Mouse (Mus musculus) lung, adult 18-20 months (tissue): Measurements from ENCODE around the gene 4930556J24Rik.
"Not testable (repeated sequence)": the region's sequence is repeated elsewhere in the genome, so short reads cannot be mapped to it uniquely, and the experiment has no call there.

Experiments
- DNase-seq, 2 experiments: peaks; one replicate each; pipeline ENCODE4 v3.0.0; 2022; ENCODE audit warnings: mixed read lengths in 2 of 2

4930556J24Rik gene

DNA sequence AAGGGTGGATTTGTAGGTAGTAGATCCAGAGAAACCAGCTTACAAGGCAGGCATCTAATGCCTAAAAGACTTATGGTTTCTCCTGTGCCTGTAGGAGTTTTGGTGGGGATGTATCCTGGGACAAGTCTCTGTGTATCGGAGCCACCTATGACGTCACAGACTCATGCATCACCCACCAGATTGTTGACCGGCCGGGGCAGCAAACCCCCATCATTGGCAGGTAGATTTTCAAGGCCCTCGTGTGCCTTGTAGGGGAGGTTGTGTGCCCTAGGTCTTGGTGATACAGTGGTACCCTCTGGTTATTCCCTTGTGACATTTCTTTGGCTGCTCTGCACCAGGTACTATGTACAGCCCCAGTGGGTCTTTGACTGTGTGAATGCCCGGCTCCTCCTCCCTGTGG is at the start of gene 4930556J24Rik:
4930556J24Rik (minus strand) TSS at position 101 of the 400 bp plus-strand sequence.
- DNase-seq: no peak

DNA sequence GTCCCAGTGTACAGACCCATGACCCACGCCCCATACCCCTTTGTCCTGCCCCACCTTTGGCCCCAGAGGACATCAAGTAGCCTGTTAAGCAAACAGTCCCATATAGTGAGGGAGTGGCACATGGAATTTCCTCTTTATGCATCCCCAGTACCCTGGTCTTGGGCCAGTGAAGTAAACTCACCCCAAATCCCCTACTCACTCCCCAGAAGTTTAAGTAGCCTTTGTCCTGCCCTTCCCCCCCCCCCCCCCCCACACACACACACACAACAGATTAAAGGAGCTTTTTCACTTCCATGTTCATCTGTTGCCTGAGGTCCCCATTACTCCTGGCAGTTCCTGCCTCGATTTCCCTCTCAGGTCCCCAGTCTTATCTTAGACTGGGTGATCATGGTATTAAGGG is 46.7 kb upstream of the 4930556J24Rik start:
- no peak for DNase-seq

DNA sequence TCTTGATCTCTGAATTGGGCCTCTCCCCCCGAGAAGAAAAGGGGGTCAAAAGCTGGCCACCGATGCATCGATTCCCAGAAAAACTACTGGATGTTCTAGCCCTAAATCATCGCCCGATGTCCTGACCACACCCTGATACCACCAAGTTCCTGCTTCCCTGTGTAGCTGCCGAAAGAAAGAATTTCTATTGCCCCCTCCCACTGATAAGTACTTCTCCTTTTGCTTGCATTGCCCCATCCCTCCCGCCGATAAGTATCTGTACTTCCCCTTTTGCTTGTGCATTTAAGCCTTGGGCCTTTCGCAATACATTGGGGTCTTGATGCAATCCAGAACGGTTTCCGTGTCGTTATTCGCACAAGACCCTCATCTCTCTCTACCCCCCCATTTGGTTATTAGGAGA is 45.5 kb upstream of the 4930556J24Rik start:
- DNase-seq: not testable (repeated sequence)

DNA sequence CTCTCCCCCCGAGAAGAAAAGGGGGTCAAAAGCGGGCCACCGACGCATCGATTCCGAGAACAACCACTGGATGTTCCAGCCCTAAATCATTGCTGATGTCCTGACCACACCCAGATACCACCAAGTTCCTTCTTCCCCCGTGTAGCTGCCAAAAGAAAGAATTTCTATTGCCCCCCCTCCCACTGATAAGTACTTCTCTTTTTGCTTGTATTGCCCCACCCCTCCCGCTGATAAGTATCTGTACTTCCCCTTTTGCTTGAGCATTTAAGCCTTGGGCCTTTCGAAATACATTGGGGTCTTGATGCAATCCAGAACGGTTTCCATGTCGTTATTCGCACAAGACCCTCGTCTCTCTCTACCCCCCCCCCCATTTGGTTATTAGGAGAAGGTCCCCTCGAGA is 39.2 kb upstream of the 4930556J24Rik start:
- DNase-seq: not testable (repeated sequence)

DNA sequence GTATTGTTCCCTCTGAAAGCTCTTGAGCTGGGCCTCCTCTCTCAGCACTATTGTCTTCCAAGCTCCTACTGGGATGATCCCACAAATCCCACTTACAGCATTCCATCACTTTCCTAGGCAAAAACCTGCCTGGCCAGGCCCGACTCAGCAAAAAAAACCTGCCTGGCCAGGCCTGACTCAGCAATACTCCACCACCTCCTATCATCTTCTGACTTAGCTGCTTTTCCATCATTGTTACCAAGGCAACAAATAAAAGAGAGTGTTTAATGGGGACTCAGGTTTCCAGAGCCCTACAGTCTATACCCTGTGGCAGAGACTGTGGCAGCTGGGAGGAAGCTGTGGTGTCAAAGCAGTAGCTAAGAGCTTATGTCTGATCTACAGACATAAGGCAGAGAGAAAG is 36.0 kb upstream of the 4930556J24Rik start:
- no peak for DNase-seq

DNA sequence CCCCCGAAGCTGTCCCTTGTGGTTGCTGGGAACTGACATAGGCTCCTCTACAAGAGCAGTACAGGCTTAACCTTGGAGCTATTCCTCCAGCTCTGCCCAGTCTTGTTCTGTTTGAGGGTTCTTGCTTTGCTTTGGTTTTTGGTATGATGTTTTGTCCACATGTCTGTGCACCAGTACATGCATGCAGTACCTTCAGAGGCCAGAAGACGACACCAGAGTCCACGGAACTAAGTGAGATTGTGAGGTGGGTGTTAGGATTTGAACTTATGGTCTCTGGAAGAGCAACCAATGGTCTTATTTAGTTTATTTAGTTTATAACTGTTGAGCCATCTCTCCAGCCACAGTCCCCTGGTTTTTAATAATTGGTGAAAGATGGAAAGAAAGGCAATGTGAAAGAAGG is 29.9 kb upstream of the 4930556J24Rik start:
- DNase-seq: no peak

DNA sequence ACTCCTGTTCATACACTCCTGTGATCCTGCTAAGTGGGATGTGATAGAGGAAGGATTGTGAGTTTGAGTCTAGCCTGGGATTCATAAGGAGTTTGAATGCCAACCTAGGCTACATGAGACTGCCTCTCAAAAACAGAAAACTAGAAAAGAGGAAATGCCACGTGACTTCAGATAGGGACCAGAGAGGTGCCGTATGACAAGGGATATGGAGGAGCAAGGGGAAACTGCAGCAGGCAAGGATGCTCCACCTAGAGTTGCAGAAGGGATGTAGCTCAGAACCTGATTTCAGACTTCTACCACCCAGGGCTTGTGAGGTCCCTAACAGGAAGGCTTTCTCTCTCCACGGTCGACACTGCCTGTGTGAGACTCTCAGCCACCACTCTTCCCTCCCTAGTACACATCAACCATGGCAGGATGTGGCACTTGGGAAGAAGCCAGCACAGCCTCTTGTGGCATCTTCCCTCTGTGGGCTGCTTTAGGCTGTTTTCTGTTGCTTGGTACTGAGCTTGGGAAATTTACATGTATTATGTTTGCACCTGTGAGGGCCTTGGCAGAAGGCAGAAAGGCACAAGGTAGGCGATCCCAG is 28.7 kb upstream of the 4930556J24Rik start:
- no peak for DNase-seq

DNA sequence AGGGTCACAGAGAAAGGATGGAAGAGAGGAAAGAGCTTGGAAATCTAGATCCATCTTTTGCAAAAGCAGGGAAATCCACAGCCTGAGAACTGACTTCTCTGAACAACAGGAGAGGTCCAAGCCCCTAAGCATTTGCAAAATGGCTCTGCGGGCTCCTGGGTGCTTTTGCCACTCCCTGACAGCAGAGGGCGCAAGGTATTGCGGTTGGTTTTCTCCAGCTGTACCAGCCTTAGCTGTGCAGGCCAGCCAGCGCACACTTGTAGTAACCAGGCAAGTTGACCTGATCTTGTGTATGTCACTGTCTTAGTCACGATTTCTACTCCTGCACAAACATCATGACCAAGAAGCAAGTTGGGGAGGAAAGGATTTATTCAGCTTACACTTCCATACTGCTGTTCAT is 25.0 kb upstream of the 4930556J24Rik start:
- DNase-seq: peak; percentile 69 to 74

DNA sequence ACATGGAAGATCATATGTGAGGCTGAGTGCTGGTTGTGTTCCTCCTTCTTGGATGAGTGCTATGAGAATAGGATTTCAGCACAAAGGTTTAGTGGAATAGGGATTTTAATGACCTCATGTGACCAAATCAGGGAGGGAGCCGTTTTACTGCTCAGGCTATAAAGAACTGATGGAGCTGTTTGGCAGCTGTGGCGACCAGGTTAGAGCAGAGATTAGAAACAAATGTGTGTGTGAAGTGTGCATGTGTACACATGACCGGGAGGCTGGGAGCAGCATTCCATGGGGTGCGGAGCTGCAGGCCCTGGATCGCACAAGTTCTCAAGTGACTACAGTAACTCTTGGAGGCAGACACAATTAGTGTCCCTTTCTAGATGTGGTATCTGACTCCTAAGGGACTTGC is 23.0 kb upstream of the 4930556J24Rik start:
- no peak for DNase-seq

DNA sequence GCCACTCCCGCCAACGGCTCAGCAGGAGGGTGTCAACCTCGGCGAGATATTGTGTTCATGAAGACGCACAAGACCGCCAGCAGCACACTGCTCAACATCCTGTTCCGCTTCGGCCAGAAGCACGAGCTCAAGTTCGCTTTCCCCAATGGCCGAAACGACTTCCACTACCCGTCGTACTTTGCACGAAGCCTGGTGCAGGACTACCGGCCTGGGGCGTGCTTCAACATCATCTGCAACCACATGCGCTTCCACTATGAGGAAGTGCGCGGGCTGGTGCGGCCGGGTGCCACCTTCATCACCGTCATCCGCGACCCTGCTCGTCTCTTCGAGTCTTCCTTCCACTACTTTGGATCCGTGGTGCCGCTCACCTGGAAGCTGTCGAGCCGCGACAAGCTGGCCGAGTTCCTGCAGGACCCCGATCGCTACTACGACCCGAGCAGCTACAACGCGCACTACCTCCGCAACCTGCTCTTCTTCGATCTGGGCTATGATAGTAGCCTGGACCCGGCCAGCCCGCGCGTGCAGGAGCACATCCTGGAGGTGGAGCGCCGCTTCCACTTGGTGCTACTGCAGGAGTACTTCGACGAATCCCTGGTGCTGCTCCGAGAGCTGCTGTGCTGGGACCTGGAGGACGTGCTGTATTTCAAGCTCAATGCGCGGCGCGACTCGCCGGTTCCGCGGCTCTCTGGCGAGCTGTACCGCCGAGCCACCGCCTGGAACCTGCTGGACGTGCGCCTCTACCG is 21.6 kb upstream of the 4930556J24Rik start:
- DNase-seq: no peak

DNA sequence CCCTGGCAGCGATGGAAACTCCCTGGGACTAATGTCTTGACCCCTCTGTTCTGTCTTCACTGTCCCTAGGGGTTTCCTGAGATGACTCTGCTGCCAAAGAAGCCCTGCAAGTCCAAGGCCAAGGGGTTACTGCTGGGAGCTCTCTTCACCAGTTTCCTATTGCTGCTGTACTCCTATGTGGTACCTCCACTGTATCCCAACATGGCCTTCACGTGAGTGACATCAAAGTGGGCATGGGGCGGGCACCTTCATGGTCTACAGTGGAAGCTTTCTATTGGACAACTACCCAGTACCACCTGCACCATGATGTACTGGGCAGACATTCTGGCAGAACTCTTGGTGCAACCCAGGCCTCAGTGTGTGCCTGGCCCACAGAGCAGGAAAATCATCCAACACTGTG is 20.3 kb upstream of the 4930556J24Rik start:
- DNase-seq: no peak

DNA sequence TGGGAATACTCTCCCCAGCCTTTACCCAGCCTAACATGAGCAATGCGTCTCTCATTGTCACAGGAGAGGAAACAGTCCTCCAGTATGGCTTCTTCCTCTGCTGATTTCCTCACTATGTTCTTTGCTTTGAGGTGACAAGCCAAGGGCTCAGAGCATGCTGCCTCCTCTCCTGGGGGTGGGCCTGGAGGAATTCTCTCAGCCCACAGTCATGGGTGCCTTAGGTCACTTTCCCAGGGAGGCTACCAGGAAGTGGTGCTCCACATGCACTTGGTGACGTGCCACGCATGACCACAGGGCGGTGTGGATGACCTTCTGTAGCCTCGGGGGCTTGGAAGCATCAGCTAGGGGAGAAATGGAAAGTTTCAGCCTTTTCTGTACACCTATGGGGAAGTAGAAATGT is 18.9 kb upstream of the 4930556J24Rik start:
- DNase-seq: no peak

DNA sequence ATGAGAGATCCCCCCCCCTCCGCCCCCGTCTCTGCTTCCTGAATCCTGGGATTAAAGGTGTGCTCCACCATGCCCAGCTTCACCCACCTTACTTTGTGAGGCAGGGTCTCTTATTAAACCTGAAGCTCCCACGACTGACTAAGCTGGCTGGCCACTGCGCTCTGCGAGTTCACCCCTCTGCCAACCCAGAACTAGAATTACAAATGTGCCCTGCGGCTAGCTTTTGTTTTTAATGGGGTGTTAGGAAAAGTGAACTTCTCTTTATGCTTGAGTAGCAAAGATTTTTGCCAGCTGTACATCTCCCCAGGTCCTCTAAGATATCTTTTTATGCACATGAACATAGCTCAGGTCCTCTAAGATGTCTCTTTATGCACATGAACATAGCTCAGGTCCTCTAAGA is 17.3 kb upstream of the 4930556J24Rik start:
- no peak for DNase-seq

DNA sequence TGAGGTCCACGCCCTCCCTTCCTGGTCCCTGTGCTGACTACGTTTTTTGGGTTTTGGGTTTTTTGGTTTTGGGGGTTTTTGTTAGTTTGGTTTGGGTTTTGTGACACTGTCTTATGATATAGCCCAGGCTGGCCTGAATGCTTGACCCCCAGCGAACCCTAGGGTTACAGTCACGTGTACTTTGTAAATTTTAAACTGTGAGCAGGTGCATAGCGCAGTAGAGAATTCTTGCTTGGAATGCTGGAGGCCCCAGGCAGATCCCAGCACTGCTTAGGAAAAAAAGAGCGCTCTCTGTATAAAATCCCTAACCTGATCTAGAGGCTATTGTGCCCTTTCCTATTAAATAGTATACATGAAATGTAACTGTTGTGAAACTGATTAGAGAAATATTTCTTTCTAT is 16.6 kb upstream of the 4930556J24Rik start:
- no peak for DNase-seq

DNA sequence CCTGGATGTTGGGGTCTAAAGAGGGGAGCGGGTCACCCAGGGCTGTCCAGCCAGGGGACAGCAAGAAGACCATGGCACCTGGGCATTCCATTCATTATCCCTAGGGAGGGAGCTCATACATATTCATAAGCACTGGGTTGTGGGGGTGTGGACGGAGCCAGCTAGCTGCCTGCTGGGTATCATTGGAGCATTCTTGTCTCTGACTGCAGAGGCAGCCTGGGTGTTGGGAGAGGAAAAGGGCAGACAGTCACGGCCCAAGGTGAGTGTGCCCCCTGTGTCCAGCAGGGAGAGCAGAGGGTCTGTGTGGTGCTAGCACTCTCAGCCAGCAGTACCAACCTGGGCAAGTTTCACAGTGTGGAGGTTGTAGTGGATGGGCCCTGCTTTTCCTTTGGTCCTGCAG is 13.2 kb upstream of the 4930556J24Rik start:
- no peak for DNase-seq

DNA sequence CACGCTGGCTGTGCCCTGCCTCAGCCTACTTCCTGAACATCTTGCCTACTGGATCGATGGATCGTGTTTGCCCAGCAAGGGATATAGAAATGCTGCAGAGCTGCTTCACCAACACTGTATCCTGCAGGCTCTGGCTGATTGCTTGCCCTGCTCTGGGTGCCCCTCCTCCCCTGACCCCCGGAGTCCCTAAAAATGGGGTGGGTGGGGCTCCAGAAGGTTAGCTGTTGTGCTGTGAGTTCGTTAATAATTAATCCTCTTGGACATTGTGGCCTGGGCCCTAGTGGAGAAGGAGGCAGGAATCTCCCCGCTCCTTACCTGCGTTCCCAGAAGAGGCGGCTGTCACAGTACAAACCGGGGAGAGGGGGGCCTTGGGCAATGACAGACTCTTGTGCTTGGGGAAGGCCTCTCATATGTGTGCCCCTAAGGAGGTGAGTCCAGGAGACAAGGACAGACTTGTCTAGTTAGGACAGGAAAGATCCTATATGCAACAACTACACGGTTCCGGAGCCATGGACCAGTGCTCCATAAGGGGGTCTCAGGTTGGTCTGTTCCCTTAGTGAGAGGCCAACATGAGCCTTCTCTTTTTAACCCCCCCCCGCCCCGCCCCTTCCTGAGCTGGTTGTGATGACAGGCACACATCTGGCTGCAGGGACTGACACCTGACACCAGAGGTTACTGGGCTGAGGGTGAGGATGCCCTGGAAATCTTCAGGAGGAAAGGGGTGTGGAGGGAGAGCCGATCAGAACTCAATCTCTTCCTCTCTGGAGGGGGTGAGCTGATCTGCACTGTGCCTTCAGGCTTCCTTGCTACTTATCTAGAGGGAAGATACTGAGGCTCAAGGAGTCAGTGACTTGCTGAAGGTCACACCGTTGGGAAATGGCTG is 7.5 kb upstream of the 4930556J24Rik start:
- peak; percentile 50 to 78 for DNase-seq

DNA sequence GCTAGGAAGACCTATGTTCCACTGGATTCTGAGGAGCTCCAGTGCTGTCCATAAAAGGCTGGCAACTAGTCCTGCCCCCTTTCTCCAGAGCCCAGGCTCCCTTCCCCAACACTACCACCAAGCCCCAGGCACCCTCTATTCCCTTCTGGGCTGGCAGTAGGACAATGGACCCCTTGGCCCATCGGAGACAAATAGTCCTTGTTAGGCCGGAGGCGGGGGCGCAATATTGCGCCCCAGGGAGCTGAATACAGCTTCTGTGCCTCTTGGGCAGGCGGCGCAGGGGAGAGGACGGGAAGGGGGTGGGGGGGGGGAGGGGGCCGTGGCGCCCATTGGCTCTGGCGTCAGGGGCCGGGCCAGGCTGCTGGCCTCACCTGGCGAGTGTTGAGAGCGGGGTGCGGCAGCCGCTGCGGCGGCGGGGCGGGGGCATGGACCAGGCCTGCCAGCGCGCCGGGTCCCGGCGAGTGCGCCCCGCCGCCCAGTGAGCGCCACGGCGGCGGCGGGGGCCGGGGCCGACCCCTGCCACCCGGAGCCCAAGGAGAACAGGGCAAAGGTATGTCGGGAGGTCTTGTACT is 6.8 kb upstream of the 4930556J24Rik start, which contains the start of gene Gal3st1:
Gal3st1 (plus strand) TSS at position 346 of the 572 bp plus-strand sequence.
- peak; percentile 60 to 69 for DNase-seq

DNA sequence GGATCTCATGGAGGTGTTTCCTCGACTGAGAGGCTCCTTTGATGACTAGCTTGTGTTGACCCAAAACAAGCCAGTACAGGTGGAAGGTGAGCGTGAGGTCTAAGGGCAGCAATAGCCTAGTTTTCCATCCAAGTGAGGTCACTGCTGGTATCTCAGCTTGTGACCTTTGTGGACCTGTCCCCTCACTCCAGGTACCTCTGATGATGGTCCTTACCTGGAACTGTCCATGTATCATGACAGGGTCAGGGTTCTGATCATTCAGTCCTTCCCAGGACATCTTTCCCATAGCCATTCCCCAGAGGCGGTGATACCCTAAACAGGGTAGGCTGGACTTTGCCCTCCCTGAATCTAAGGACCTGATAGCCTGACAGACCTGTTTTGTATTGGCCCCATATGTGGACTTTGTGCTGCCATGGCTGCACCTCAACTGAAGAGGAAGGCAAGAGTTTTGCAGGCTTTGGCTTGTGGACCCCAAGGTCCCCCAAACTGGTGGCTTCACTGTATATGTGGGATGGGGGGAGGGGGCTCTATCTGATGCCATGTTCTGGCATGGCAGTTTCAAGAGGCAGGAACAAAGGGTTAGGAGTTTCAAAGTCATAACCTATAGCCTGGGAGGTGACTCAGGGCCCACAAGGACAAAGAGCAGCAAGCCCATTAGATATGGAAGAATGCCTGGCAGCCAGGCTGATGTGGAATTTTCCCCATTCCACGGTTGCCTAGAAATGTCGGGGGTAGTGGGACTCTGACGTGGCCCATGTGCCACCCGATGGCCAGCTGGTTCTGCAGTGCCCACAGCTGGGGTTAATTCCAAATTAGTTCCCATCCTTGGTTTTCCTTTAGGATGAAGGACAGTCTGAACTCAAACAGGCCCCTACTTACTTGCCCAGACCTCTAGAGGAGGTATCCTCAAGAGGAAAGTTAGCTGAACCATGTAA is 6.0 kb upstream of the 4930556J24Rik start:
- DNase-seq: no peak

DNA sequence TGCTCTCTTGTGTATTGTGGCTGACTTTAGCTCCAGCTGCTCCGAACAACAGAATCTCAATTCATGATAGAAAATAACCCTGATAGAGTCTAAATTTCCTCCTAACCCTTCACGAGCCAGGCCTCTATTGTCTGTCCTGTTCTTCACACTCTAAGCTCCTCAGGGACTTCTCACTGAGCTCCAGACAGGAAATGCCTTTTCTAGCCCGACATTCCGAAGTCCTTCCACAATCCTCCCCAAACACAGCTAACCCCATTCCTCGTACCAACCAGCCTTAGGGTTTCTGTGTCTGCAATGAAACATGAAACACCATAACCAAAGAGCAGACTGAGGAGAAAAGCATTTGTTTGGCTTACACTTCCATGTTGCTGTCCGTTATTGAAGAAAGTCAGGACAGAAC is 5.0 kb upstream of the 4930556J24Rik start:
- no peak for DNase-seq

DNA sequence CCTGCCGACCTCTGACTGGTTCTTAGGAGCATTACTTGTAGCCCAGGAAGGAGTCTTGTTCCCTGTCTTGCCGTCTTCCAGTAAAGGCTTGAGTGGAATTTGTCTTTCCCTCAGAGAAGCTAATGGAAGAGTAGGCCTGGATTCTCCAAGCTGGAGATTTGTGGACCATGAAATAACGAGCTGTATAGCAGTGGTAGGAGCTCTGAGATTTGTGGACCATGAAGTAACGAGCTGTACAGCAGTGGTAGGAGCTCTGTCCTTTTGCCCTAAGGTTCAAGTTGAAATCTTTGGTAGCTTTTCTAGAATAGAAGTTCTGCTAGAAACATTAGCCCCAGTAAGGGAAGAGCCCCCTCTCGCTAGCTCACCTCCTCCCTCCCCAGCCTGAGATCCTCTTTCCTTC is 1.8 kb upstream of the 4930556J24Rik start:
- no peak for DNase-seq

DNA sequence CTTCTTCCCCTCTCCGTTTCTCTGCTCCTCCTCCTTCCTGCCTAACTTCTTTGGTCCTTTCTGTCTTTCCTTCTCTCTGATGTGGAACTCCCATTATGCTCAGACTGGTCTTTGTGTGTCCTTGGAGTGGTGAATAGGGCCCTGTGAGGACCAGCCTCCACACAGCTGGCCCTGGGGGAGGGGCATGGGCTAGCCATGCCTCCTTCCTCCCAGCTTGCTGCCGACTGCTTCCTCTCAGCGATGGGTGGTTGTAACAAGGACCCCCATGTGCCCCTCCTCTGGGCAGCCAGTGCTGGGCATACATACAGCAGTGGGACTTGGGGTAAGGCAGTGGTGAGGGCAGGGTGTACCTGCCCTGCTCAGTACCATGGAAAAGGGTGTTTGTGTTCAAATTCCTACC is 2.3 kb downstream of the 4930556J24Rik start:
- no peak for DNase-seq

DNA sequence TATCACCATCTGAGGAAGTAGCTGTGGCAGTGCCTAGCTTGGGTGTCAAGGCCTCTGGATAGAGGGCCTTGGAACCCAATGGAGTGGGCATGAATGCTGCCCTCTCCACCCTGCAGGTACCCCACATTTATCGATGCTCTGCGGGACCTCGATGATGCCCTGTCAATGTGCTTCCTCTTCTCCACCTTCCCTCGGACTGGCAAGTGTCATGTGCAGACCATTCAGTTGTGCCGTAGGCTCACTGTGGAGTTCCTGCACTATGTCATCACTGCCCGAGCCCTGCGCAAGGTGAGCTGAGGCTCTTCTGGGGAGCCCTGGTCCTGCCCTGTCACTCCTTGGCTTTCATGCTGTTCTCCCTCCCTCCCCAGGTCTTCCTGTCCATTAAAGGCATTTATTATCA is 3.5 kb downstream of the 4930556J24Rik start:
- no peak for DNase-seq
